Mouse (Mus musculus): ENCODE data around the gene Sphk2. TPM values are rescaled to one million over a fixed set of nuclear protein-coding genes. Genes with fewer than 3 reads are reported as not detected.

Sphk2 gene
- polyA plus RNA-seq, 1 experiment from 2014 or later: 18.9 TPM

DNA sequence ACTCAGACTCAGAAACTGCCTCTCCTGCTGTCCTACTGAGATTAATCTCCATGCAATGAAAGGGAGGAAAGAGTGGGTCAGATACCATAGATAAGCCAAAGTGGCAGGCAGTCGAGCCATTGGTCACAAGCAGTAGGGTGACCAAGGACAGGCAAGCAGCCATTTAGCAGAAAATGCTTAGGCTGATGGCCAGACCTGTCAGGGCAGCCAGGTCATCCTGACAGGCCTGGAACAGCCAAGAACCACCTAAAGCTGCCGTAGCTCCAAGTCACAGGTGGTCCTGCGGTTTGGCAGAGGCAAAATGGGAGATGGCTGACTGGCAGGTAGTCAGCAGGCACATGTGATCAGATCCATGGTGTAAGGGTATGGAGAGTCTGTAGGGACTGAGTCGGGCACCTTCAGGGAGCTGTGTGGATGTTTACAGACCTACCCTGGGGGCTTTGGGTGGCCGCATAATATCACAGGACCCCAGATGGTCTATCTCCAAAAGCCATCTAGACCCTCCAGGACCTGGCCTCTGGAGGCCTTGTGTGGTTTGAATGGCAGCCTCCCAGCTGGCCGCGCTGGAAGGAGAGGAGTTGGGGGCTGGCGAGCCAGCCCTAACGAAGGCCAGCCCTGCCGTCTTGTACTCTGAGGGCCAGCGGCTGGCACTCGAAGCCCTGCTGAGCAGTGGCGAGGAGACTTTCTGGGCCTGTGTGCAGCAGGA lies 4.0 kb upstream of the Sphk2 start:
- Histone ChIP-seq H3K4me3 (ENCODE audit: low read length) (no peak overlapping the region), H3K27me3 (ENCODE audit: control insufficient read depth, insufficient read depth, low read length) (no peaks in the 10 kb centered on the region), H3K4me1 (ENCODE audit: control insufficient read depth, insufficient read depth, low read length) (peaks cover 16% of the 10 kb centered on the region), H3K9me3 (replicated peaks; ENCODE audit: control insufficient read depth, low read length) (no peaks in the 10 kb centered on the region), H3K36me3 (ENCODE audit: control insufficient read depth, insufficient read depth) (peaks cover 23% of the 10 kb centered on the region), H3K9ac (ENCODE audit: low read length) (no peak overlapping the region), H3K27ac (ENCODE audit: low read length) (no peak overlapping the region), H3K4me2 (ENCODE audit: low read depth, low read length) (no peak overlapping the region)
- ATAC-seq (replicated peaks; ENCODE audit: extremely low read depth, insufficient read depth, low FRiP score): no peak
- WGBS: 64% methylated on average over 13 of the region's 13 CpGs

DNA sequence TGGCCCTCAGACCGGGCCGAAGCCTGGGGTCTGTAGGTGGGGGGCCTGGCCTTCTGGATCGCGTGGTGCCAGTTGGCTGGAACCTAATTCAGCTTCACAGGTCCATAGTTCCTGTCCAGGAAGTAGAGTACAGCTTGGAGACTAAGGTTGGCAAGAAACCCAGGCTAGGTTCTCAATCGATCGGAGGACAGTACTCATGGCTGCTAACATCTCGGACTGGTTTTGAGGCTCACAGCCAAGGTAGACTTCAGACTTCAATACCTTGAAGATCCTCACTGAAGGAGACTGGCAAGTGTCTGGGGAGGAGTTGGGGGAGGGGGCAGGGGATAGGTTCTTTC lies 3.4 kb upstream of the Sphk2 start:
- ATAC-seq (replicated peaks; ENCODE audit: extremely low read depth, insufficient read depth, low FRiP score): no peak
- H3K9me3 ChIP-seq (replicated peaks; ENCODE audit: control insufficient read depth, low read length): no peaks in the 10 kb centered on the region
- no peaks in the 10 kb centered on the region for H3K27me3 ChIP-seq (ENCODE audit: control insufficient read depth, insufficient read depth, low read length)
- H3K9ac ChIP-seq (ENCODE audit: low read length): no peak overlapping the region
- no peak overlapping the region for H3K27ac ChIP-seq (ENCODE audit: low read length)
- H3K4me2 ChIP-seq (ENCODE audit: low read depth, low read length): no peak overlapping the region
- H3K4me3 ChIP-seq (ENCODE audit: low read length): no peak overlapping the region
- H3K36me3 ChIP-seq (ENCODE audit: control insufficient read depth, insufficient read depth): peaks cover 23% of the 10 kb centered on the region
- H3K4me1 ChIP-seq (ENCODE audit: control insufficient read depth, insufficient read depth, low read length): peaks cover 22% of the 10 kb centered on the region
- 76% methylated on average over 7 of the region's 7 CpGs for WGBS

DNA sequence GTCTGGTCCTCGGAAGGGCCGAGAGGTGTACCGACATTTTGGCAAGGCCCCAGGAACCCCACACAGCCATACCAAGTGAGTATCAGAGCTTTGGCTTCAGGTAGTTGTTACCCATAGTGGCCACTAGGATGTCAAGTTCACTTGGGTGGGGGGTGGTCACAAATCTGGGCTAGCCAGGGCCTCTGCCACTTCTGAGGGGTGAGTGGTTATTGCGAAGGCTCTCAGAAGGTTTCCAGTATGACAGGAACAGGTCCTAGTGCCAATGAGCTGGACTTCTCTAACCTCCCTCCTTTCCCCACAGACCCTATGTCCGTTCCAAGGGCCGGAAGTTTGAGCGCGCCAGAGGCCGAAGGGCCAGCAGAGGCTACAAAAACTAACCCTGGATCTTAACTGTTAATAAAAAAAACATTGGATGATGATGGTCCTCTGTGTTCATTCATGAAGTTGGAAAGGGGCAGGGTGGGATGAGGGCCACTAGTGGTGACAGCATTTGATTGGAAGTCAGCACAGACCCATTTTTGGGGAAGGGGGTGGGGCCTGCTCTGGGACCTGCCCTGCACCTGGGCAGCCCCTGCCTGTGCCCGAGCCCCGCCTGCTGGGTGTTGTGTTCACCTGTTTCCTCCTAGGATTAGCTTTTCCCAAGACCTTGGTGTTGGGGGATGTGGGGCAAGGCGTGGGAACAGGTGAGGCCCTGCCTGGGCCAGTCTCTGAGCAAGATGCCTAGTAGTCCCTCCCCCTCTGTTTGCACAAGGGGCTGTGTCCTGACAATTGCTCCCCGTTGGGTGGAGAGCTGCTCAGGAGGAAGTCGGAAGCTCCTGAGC lies 2.8 kb upstream of the Sphk2 start, which contains the start of gene Fam83e:
Fam83e (plus strand) TSS at position 800 of the 821 bp plus-strand sequence.
- no peaks in the 10 kb centered on the region for H3K9me3 ChIP-seq (replicated peaks; ENCODE audit: control insufficient read depth, low read length)
- no peak within 1 kb of the TSS for H3K9ac ChIP-seq (ENCODE audit: low read length)
- H3K27me3 ChIP-seq (ENCODE audit: control insufficient read depth, insufficient read depth, low read length): no peaks in the 10 kb centered on the region
- ATAC-seq (replicated peaks; ENCODE audit: extremely low read depth, insufficient read depth, low FRiP score): no peak
- H3K36me3 ChIP-seq (ENCODE audit: control insufficient read depth, insufficient read depth): peaks cover 23% of the 10 kb centered on the region
- H3K27ac ChIP-seq (ENCODE audit: low read length): no peak within 1 kb of the TSS
- WGBS: 76% methylated on average over 14 of the region's 14 CpGs
- H3K4me1 ChIP-seq (ENCODE audit: control insufficient read depth, insufficient read depth, low read length): peaks cover 28% of the 10 kb centered on the region
- H3K4me2 ChIP-seq (ENCODE audit: low read depth, low read length): no peak within 1 kb of the TSS
- H3K4me3 ChIP-seq (ENCODE audit: low read length): no peak within 1 kb of the TSS

DNA sequence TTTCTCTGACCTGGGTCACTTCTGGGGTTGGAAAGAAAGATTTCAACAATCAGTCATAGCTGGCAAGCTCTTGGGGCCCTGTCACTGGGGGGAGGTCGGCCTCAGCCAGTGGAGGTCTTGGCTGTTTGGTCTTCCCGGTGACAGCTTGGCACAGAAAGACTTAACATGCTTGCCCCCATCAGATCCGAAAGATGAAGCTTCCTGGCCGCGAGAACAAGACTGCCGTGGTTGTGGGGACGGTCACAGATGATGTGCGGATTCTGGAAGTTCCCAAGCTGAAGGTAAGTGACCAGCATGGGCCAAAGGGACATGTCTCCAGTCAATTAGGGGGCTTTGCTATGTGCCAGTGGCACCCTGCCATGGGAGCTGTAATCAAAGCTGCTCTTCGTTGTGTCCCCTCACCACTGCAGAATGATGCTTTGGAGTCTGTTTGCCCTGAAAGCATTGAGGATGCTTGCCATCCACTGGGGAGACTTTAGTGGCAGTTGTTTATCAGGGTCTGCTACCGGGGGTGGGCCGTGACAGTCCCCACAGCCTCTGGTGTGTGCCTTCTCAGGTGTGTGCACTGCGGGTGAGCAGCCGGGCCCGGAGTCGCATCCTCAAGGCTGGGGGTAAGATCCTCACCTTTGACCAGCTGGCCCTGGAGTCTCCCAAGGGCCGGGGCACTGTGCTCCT lies 2.1 kb upstream of the Sphk2 start:
- no peak overlapping the region for H3K4me3 ChIP-seq (ENCODE audit: low read length)
- no peak overlapping the region for H3K9ac ChIP-seq (ENCODE audit: low read length)
- no peak for ATAC-seq (replicated peaks; ENCODE audit: extremely low read depth, insufficient read depth, low FRiP score)
- H3K27ac ChIP-seq (ENCODE audit: low read length): no peak overlapping the region
- H3K36me3 ChIP-seq (ENCODE audit: control insufficient read depth, insufficient read depth): peaks cover 23% of the 10 kb centered on the region
- H3K27me3 ChIP-seq (ENCODE audit: control insufficient read depth, insufficient read depth, low read length): no peaks in the 10 kb centered on the region
- no peak overlapping the region for H3K4me2 ChIP-seq (ENCODE audit: low read depth, low read length)
- 91% methylated on average over 15 of the region's 16 CpGs for WGBS
- peaks cover 31% of the 10 kb centered on the region for H3K4me1 ChIP-seq (ENCODE audit: control insufficient read depth, insufficient read depth, low read length)
- no peaks in the 10 kb centered on the region for H3K9me3 ChIP-seq (replicated peaks; ENCODE audit: control insufficient read depth, low read length)

DNA sequence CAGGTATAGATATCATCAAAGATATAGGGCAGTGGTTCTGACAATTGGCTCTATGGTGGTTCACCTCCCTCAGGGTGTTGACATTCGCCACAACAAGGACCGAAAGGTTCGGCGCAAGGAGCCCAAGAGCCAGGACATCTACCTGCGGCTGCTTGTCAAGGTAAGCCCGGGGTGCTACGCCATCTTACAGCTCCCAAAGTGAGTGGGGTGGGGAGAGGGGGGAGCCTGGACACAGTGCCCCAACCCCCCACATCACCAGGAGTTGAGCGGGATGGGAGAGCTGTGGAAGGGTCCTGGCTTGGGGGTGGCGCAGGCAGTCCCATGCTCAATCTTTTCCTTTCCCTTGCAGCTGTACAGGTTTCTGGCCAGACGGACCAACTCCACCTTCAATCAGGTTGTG lies 1.4 kb upstream of the Sphk2 start:
- peak overlapping the region; percentile 94 for H3K4me3 ChIP-seq (ENCODE audit: low read length)
- H3K9me3 ChIP-seq (replicated peaks; ENCODE audit: control insufficient read depth, low read length): no peaks in the 10 kb centered on the region
- H3K4me2 ChIP-seq (ENCODE audit: low read depth, low read length): peak overlapping the region; percentile 96
- no peak overlapping the region for H3K27ac ChIP-seq (ENCODE audit: low read length)
- 80% methylated on average over 10 of the region's 10 CpGs for whole genome bisulfite sequencing
- H3K9ac ChIP-seq (ENCODE audit: low read length): peak overlapping the region; percentile 99
- no peaks in the 10 kb centered on the region for H3K27me3 ChIP-seq (ENCODE audit: control insufficient read depth, insufficient read depth, low read length)
- H3K4me1 ChIP-seq (ENCODE audit: control insufficient read depth, insufficient read depth, low read length): peaks cover 37% of the 10 kb centered on the region
- peaks cover 22% of the 10 kb centered on the region for H3K36me3 ChIP-seq (ENCODE audit: control insufficient read depth, insufficient read depth)
- no peak for ATAC-seq (replicated peaks; ENCODE audit: extremely low read depth, insufficient read depth, low FRiP score)

DNA sequence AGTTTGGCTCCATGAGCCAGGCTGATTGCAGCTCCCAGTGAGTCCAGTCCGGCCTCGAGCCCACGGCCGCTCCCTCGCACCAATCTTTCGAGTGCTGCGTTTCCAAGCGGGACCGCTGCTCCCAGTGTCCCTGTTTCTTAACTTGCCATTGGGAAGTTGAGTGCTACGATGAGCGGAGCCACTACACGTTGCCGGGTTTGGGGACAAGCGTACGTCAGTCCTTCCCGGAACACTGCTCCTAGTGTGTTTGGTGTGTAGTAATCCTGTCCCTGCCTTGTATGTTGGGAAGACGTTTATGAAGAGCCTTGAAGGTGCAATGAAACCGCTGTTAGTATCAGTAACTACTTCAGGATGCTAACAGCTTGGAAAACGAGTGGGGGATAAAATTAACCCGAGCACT lies 529 bp upstream of the Sphk2 start:
- H3K27ac ChIP-seq (ENCODE audit: low read length): peak overlapping the region; percentile 93
- H3K4me1 ChIP-seq (ENCODE audit: control insufficient read depth, insufficient read depth, low read length): peaks cover 40% of the 10 kb centered on the region
- H3K9ac ChIP-seq (ENCODE audit: low read length): peak overlapping the region; percentile 99
- peak overlapping the region; percentile 94 for H3K4me3 ChIP-seq (ENCODE audit: low read length)
- no peaks in the 10 kb centered on the region for H3K9me3 ChIP-seq (replicated peaks; ENCODE audit: control insufficient read depth, low read length)
- under 1% methylated on average over 20 of the region's 20 CpGs for WGBS
- no peak for ATAC-seq (replicated peaks; ENCODE audit: extremely low read depth, insufficient read depth, low FRiP score)
- peak overlapping the region; percentile 96 for H3K4me2 ChIP-seq (ENCODE audit: low read depth, low read length)
- H3K36me3 ChIP-seq (ENCODE audit: control insufficient read depth, insufficient read depth): peaks cover 21% of the 10 kb centered on the region
- H3K27me3 ChIP-seq (ENCODE audit: control insufficient read depth, insufficient read depth, low read length): no peaks in the 10 kb centered on the region

DNA sequence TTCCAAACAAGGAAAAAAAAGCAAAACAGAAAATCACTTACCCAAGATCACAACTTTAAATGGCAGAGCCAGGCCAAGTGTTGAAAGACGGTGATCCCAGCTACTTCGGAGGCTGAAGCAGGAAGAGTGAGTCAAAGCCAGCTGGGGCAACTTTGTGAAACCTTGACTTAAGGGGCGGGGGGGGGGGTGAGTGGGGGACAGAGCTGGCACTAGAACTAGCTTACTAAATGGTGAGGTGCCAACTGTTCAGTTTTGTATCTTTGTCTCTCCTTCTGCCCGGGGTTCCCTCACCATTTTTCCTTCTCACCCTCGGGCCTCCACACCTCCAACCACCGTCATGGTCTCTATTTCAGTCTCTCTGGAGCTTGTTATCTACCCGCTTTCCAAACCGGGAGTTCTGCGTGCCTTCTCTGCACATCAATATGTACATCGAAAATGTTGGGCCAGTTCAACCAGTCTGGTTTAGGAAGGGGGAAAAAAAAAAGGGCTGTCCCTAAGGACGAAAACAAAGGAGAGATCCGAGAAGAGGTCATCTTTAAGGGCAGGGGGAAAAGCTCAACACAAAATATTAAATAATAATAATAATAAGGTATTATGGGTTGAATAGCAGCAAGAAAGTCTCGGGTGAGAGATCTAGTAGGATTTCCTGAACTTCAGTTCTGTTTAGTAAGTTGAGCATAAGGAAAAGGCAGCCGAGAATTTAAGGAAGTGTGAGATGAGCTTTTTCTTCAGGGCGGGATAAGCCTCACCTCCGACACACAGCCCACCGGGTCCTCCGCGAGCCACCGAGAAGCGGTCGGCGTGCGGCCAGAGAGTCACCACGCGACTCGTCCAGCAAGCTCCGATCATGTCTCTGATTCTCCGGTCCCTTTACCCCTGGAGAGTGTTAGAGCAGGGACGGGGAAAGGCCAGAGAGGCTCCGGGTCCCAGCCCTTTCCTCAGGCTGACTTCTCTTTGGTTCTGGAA lies 567 bp downstream of the Sphk2 start:
- peak overlapping the region; percentile 94 for H3K9ac ChIP-seq (ENCODE audit: low read length)
- peaks cover 31% of the 10 kb centered on the region for H3K36me3 ChIP-seq (ENCODE audit: control insufficient read depth, insufficient read depth)
- WGBS: 7% methylated on average over 31 of the region's 31 CpGs

DNA sequence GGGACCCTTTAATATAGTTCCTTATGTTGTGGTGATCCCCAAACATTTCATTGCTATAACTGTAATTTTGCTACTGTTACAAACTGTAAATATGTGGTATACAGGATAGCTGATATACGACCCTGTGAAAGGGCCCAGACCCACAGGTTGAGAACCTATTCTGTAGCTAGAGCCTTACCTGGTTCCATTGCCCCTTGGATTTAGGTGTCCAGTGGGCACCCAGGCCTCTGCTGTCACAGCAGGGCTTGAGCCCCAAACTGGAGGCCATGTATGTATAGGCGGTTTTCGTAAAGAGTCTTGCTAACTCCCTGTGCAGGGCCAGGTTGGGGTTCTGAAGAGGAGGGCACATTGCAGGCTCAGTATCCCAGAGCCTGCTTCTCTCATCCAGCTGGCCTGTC lies 1.3 kb downstream of the Sphk2 start:
- Histone ChIP-seq H3K9me3 (replicated peaks; ENCODE audit: control insufficient read depth, low read length) (no peaks in the 10 kb centered on the region), H3K36me3 (ENCODE audit: control insufficient read depth, insufficient read depth) (peaks cover 31% of the 10 kb centered on the region), H3K4me3 (ENCODE audit: low read length) (peak overlapping the region; percentile 94; the same call in 1 of the 2 replicates), H3K4me1 (ENCODE audit: control insufficient read depth, insufficient read depth, low read length) (peaks cover 40% of the 10 kb centered on the region), H3K9ac (ENCODE audit: low read length) (peak overlapping the region; percentile 94), H3K4me2 (ENCODE audit: low read depth, low read length) (peak overlapping the region; percentile 96), H3K27me3 (ENCODE audit: control insufficient read depth, insufficient read depth, low read length) (no peaks in the 10 kb centered on the region), H3K27ac (ENCODE audit: low read length) (no peak overlapping the region)
- no peak for ATAC-seq (replicated peaks; ENCODE audit: extremely low read depth, insufficient read depth, low FRiP score)
- 93% methylated on average over 3 of the region's 3 CpGs for WGBS

More for the DNA sequence above, 567 bp downstream of the Sphk2 start:
- Histone ChIP-seq H3K4me1 (ENCODE audit: control insufficient read depth, insufficient read depth, low read length) (peaks cover 40% of the 10 kb centered on the region), H3K4me3 (ENCODE audit: low read length) (peak overlapping the region; percentile 94), H3K4me2 (ENCODE audit: low read depth, low read length) (peak overlapping the region; percentile 96), H3K27ac (ENCODE audit: low read length) (peak overlapping the region; percentile 93), H3K9me3 (replicated peaks; ENCODE audit: control insufficient read depth, low read length) (no peaks in the 10 kb centered on the region), H3K27me3 (ENCODE audit: control insufficient read depth, insufficient read depth, low read length) (no peaks in the 10 kb centered on the region)
- ATAC-seq (replicated peaks; ENCODE audit: extremely low read depth, insufficient read depth, low FRiP score): peak; percentile 8

Measured in heart, embryonic 16.5 days (tissue).